Mouse (Mus musculus): ENCODE data around the gene Tbx4. TPM values are rescaled to one million over a fixed set of nuclear protein-coding genes. Genes with fewer than 3 reads are reported as not detected.
A peak's percentile ranks its signal among the peaks of the same experiment; 100 is the strongest.

The Tbx4 gene
- polyA plus RNA-seq, 1 experiment: not detected

DNA sequence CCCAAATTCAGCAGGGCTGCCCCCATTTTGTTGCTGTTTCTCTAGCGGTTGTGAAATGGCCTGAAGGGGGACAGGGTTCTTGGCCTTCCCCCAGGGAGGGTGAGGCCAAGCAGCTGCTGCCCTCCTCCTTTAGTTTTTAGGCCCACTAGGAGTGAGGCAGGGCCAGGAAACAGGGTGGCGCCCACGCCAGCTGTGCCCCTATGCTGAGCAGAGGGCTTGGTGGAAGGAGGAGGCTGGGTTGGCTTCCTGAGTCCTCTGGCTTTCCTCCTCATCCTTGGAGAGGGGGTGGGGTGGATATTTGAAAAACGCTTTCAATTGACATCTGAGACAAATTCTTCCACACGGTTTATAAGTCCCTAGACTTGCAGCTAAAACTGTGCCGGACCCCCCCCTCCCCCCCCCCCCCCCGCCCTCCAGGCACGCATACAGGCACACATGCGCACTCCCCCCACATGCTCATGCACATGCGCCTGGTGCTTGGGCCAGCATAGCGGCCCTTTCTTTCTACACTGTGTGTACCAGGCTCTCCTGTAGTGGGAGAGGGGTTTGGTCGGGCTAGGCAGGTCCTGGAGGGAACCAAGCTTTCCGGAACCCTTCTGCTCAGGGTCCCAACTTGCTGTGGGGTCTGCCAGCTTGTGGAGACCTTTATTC, 10.2 kb downstream of the Tbx4 start:
- no peak overlapping the region for H3K27ac ChIP-seq (ENCODE audit: insufficient read depth, low read depth, low read length)
- no peak for TF ChIP-seq CTCF (IDR thresholded peaks at IDR 0.05; ENCODE audit: low read depth, low read length)
- TF ChIP-seq POLR2A (IDR thresholded peaks at IDR 0.05; ENCODE audit: borderline replicate concordance, low read depth, low read length): no peak
- H3K4me3 ChIP-seq (ENCODE audit: insufficient read depth, low read length): no peak overlapping the region
- no peaks in the 10 kb centered on the region for H3K4me1 ChIP-seq (ENCODE audit: control insufficient read depth, insufficient read depth, low read length)

- Histone ChIP-seq H3K27ac (ENCODE audit: insufficient read depth, low read depth, low read length) (no peak overlapping the region), H3K4me1 (ENCODE audit: control insufficient read depth, insufficient read depth, low read length) (no peaks in the 10 kb centered on the region), H3K4me3 (ENCODE audit: insufficient read depth, low read length) (no peak overlapping the region)
- TF ChIP-seq CTCF (IDR thresholded peaks at IDR 0.05; ENCODE audit: low read depth, low read length) (no peak), POLR2A (IDR thresholded peaks at IDR 0.05; ENCODE audit: borderline replicate concordance, low read depth, low read length) (no peak)
Observed at GRCm38 (mm10) chr11:85900291-85900690, 14.1 kb downstream of the Tbx4 start.

DNA sequence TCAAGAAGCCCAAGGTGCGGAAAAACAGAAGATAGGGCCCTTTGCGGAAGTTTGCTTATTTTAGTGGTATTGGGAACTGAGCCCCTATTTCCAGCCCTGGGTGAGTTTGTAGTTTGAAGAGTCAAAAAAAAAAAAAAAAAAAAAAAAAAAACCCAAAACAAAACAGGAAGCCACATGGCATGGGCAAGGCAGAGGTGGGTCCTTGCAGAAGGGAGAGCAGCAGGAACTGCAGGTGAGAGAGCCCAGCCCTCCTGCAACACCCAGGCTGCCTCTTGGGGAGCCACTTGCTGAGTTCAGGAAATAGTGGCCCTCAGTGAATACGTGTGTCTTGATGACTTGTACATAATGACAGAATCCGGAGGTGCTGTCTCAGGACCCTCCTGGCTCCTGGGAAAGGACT, 23.3 kb downstream of the Tbx4 start:
- no peak overlapping the region for H3K27ac ChIP-seq (ENCODE audit: insufficient read depth, low read depth, low read length)

GRCm38 (mm10) chr11:85910133-85910532, 23.9 kb downstream of the Tbx4 start:
- TF ChIP-seq POLR2A (IDR thresholded peaks at IDR 0.05; ENCODE audit: borderline replicate concordance, low read depth, low read length): no peak
- no peak for TF ChIP-seq CTCF (IDR thresholded peaks at IDR 0.05; ENCODE audit: low read depth, low read length)
- Histone ChIP-seq H3K4me1 (ENCODE audit: control insufficient read depth, insufficient read depth, low read length) (no peaks in the 10 kb centered on the region), H3K4me3 (ENCODE audit: insufficient read depth, low read length) (no peak overlapping the region), H3K27ac (ENCODE audit: insufficient read depth, low read depth, low read length) (no peak overlapping the region)

More for the DNA sequence above, 23.3 kb downstream of the Tbx4 start:
- H3K4me3 ChIP-seq (ENCODE audit: insufficient read depth, low read length): no peak overlapping the region
- H3K4me1 ChIP-seq (ENCODE audit: control insufficient read depth, insufficient read depth, low read length): no peaks in the 10 kb centered on the region
- TF ChIP-seq CTCF (IDR thresholded peaks at IDR 0.05; ENCODE audit: low read depth, low read length) (no peak), POLR2A (IDR thresholded peaks at IDR 0.05; ENCODE audit: borderline replicate concordance, low read depth, low read length) (no peak)

- H3K27ac ChIP-seq (ENCODE audit: insufficient read depth, low read depth, low read length): no peak overlapping the region
- H3K4me1 ChIP-seq (ENCODE audit: control insufficient read depth, insufficient read depth, low read length): no peaks in the 10 kb centered on the region
- H3K4me3 ChIP-seq (ENCODE audit: insufficient read depth, low read length): no peak overlapping the region
- TF ChIP-seq CTCF (IDR thresholded peaks at IDR 0.05; ENCODE audit: low read depth, low read length) (no peak), POLR2A (IDR thresholded peaks at IDR 0.05; ENCODE audit: borderline replicate concordance, low read depth, low read length) (no peak)
Observed at GRCm38 (mm10) chr11:85913506-85913905, 27.3 kb downstream of the Tbx4 start.

DNA sequence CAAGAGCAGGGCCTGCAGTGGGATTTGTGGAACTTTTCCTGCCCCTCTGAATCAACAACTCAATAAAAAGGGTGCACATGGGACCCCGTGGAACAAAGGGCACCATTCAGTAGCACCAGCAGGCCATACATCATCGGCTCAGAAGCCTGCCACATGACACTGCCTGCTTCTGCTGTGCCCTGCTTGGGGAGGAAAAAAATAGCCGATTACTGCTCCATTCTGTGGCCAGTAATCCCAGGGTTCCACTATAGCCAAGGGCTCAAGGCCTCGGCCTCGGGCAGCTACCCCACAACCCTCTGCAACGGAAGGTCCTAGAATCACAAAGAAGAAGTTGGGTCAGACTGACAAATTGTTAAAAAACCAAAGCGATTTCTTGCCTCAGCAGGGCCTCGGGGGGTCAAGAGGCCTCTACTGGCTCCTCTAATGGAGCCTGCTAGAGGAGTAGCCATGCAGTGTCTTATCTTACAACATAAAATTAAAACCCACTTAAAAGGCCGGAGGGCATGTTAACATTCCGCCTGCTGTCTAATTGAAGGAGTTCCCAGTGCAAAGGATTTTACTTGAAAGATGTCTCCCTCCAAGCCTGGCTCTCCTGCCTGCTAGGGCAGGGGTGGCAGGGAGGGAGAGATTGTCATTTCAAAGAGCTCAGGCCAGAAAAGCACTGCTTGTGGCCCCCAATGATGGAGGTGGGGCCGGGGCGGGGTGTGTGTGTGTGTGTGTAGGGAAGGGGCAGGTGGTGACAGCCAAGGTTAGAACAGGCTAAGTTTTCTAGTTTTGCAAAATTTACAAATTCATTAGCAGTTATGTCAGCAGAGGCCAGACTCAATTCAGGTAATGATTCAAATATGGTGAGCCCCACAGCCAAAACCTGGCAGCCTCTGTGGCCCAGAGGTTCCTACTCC, 31.1 kb downstream of the Tbx4 start:
- TF ChIP-seq POLR2A (IDR thresholded peaks at IDR 0.05; ENCODE audit: borderline replicate concordance, low read depth, low read length): no peak
- H3K4me1 ChIP-seq (ENCODE audit: control insufficient read depth, insufficient read depth, low read length): no peaks in the 10 kb centered on the region
- no peak overlapping the region for H3K4me3 ChIP-seq (ENCODE audit: insufficient read depth, low read length)
- H3K27ac ChIP-seq (ENCODE audit: insufficient read depth, low read depth, low read length): no peak overlapping the region

DNA sequence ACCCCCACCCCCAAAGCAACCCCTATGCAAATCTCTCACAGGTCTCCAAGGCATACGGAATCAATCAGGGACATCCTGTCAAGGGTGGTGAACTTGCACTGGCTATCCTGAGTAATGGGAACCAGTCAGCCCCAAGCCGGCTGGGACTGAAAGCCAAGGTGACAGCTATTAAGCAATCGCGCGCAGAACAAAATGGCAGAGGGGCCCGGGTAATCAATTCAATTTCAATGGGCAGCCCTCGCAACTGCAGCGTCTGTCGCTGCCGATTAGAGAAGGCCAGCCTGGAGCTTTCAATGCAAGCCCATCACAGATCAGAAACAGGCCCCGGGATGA, 31.7 kb downstream of the Tbx4 start:
- TF ChIP-seq CTCF (IDR thresholded peaks at IDR 0.05; ENCODE audit: low read depth, low read length): no peak
- no peak for TF ChIP-seq POLR2A (IDR thresholded peaks at IDR 0.05; ENCODE audit: borderline replicate concordance, low read depth, low read length)
- Histone ChIP-seq H3K4me3 (ENCODE audit: insufficient read depth, low read length) (no peak overlapping the region), H3K27ac (ENCODE audit: insufficient read depth, low read depth, low read length) (no peak overlapping the region), H3K4me1 (ENCODE audit: control insufficient read depth, insufficient read depth, low read length) (no peaks in the 10 kb centered on the region)

- no peak overlapping the region for H3K27ac ChIP-seq (ENCODE audit: insufficient read depth, low read depth, low read length)
- no peak for TF ChIP-seq POLR2A (IDR thresholded peaks at IDR 0.05; ENCODE audit: borderline replicate concordance, low read depth, low read length)
- TF ChIP-seq CTCF (IDR thresholded peaks at IDR 0.05; ENCODE audit: low read depth, low read length): no peak
- no peaks in the 10 kb centered on the region for H3K4me1 ChIP-seq (ENCODE audit: control insufficient read depth, insufficient read depth, low read length)
- no peak overlapping the region for H3K4me3 ChIP-seq (ENCODE audit: insufficient read depth, low read length)
Observed at GRCm38 (mm10) chr11:85918388-85918940, 32.2 kb downstream of the Tbx4 start.

GRCm38 (mm10) chr11:85925294-85925743, 39.1 kb downstream of the Tbx4 start:
- no peak for TF ChIP-seq POLR2A (IDR thresholded peaks at IDR 0.05; ENCODE audit: borderline replicate concordance, low read depth, low read length)
- no peak for TF ChIP-seq CTCF (IDR thresholded peaks at IDR 0.05; ENCODE audit: low read depth, low read length)
- H3K4me3 ChIP-seq (ENCODE audit: insufficient read depth, low read length): peak overlapping the region; percentile 56
- peaks cover 9% of the 10 kb centered on the region for H3K4me1 ChIP-seq (ENCODE audit: control insufficient read depth, insufficient read depth, low read length)
- H3K27ac ChIP-seq (ENCODE audit: insufficient read depth, low read depth, low read length): no peak overlapping the region

DNA sequence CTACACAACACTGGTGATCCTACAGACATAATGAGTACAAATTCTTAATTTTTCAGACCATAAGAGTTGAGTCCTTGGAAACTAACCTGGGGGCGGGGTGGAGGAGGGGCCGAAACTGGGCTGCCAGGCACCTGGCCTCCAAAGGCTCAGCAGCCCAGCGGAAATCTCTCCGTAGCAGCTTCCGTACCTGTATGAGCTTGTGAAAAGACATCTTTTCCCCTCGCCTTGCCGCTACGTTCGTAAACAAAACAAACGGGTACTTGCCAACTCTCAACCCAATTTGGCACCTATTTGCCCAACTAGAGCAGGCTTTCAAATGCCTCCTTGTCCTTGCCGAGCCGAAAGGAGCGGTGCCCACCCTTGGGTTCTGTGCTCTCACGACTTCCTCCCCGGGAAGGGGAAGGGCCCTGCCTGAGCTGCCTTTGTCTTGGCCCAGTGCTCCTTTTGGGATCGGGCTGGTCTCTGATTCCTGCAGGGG, 40.1 kb downstream of the Tbx4 start:
- H3K4me3 ChIP-seq (ENCODE audit: insufficient read depth, low read length): no peak overlapping the region
- TF ChIP-seq POLR2A (IDR thresholded peaks at IDR 0.05; ENCODE audit: borderline replicate concordance, low read depth, low read length) (no peak), CTCF (IDR thresholded peaks at IDR 0.05; ENCODE audit: low read depth, low read length) (no peak)
- no peak overlapping the region for H3K27ac ChIP-seq (ENCODE audit: insufficient read depth, low read depth, low read length)
- H3K4me1 ChIP-seq (ENCODE audit: control insufficient read depth, insufficient read depth, low read length): peaks cover 9% of the 10 kb centered on the region
